Mouse (Mus musculus) heart, embryonic 15.5 days (tissue): ENCODE data around the gene Olfr1437. TPM values are rescaled to one million over a fixed set of nuclear protein-coding genes. Genes with fewer than 3 reads are reported as not detected.
"Not testable (repeated sequence)": the region's sequence is repeated elsewhere in the genome, so short reads cannot be mapped to it uniquely, and the experiment has no call there.

ENCODE experiments used
- ATAC-seq: fragments of 200-750 bp; cut with Nextera tagmentation; replicated peaks from 2 replicates; pipeline ENCODE4 v1.8.0; 2017; ENCODE audit warnings: low read depth, moderate TSS enrichment; ENCODE audit not compliant: insufficient number of reproducible peaks, insufficient read depth, low FRiP score
- H3K27ac ChIP-seq: fragments of 300-500 bp; sonication (generic); 2 replicates; pipeline ENCODE4 v1.5.1; 2015; ENCODE audit warnings: mild to moderate bottlenecking, inconsistent platforms
- H3K27me3 ChIP-seq: fragments of 300-500 bp; sonication (generic); 2 replicates; pipeline ENCODE4 v1.6.1; 2015; ENCODE audit warnings: inconsistent platforms
- H3K36me3 ChIP-seq: fragments of 300-500 bp; sonication (generic); 2 replicates; pipeline ENCODE4 v1.6.1; 2015; ENCODE audit warnings: mild to moderate bottlenecking, inconsistent platforms
- H3K4me1 ChIP-seq: fragments of 300-500 bp; sonication (generic); replicated peaks from 2 replicates; pipeline ENCODE4 v1.6.1; 2015; ENCODE audit warnings: inconsistent platforms
- H3K4me2 ChIP-seq: fragments of 300-500 bp; sonication (generic); 2 replicates; pipeline ENCODE4 v1.6.1; 2015; ENCODE audit warnings: inconsistent platforms, mild to moderate bottlenecking, moderate library complexity
- H3K4me3 ChIP-seq: fragments of 300-500 bp; sonication (generic); 2 replicates; pipeline ENCODE4 v1.5.1; 2015; ENCODE audit warnings: mild to moderate bottlenecking, inconsistent platforms
- H3K9ac ChIP-seq: fragments of 300-500 bp; sonication (generic); 2 replicates; pipeline ENCODE4 v1.6.1; 2015; ENCODE audit warnings: mild to moderate bottlenecking, inconsistent platforms
- H3K9me3 ChIP-seq: fragments of 300-500 bp; sonication (generic); replicated peaks from 2 replicates; pipeline ENCODE4 v1.6.1; 2016; ENCODE audit warnings: inconsistent platforms
- WGBS: fragments of 180-500 bp; shearing (Covaris S2); methylation state at CpG from one replicate; pipeline ENCODE4 v1.1.7; 2015; ENCODE audit warnings: mixed read lengths; 5-methylcytosine and 5-hydroxymethylcytosine counted together
- polyA plus RNA-seq: library from polyadenylated mRNA; unstranded; fragments of >200 nt; fragmentation: Nextera tagmentation; extraction: Ambion mirVana; gene quantifications from 2 replicates; pipeline ENCODE4 v1.2.1, GENCODE M21; 2015

The Olfr1437 gene
- not detected in 2 replicates for polyA plus RNA-seq

- H3K4me2 ChIP-seq: no peak within 1 kb of the TSS
- no peaks in the 10 kb centered on the region for H3K9me3 ChIP-seq
- H3K9ac ChIP-seq: no peak within 1 kb of the TSS
- H3K27ac ChIP-seq: no peak within 1 kb of the TSS
- H3K4me1 ChIP-seq: no peaks in the 10 kb centered on the region
- H3K4me3 ChIP-seq: no peak within 1 kb of the TSS
- no peak for ATAC-seq
- H3K27me3 ChIP-seq: no peaks in the 10 kb centered on the region
- H3K36me3 ChIP-seq: no peaks in the 10 kb centered on the region
- WGBS: 77% methylated on average over 2 of the region's 2 CpGs
Observed at GRCm38 (mm10) chr19:12325001-12325400, at the start of gene Olfr1437. TSS of gene Olfr1437 (minus strand) at chr19:12325101.

GRCm38 (mm10) chr19:12374465-12375025 lies 49.6 kb upstream of the Olfr1437 start:
- Histone ChIP-seq H3K4me2 (no peak overlapping the region), H3K4me3 (no peak overlapping the region)

GRCm38 (mm10) chr19:12373004-12373403 lies 48.1 kb upstream of the Olfr1437 start:
- H3K9me3 ChIP-seq: no peaks in the 10 kb centered on the region
- H3K27me3 ChIP-seq: no peaks in the 10 kb centered on the region
- H3K27ac ChIP-seq: no peak overlapping the region
- H3K9ac ChIP-seq: no peak overlapping the region
- no peaks in the 10 kb centered on the region for H3K4me1 ChIP-seq
- no peaks in the 10 kb centered on the region for H3K36me3 ChIP-seq
- no peak for ATAC-seq
- no peak overlapping the region for H3K4me2 ChIP-seq
- no peak overlapping the region for H3K4me3 ChIP-seq
- 63% methylated on average over 3 of the region's 3 CpGs for WGBS

More at GRCm38 (mm10) chr19:12374465-12375025, 49.6 kb upstream of the Olfr1437 start:
- no peaks in the 10 kb centered on the region for H3K4me1 ChIP-seq
- H3K9me3 ChIP-seq: no peaks in the 10 kb centered on the region
- no peak overlapping the region for H3K9ac ChIP-seq
- WGBS: 61% methylated on average over 2 of the region's 2 CpGs
- H3K36me3 ChIP-seq: no peaks in the 10 kb centered on the region
- no peak for ATAC-seq
- H3K27me3 ChIP-seq: no peaks in the 10 kb centered on the region
- no peak overlapping the region for H3K27ac ChIP-seq

GRCm38 (mm10) chr19:12335810-12336209 lies 10.9 kb upstream of the Olfr1437 start, which contains the start of gene Olfr1438-ps1:
TSS of gene Olfr1438-ps1 (minus strand) at chr19:12335910.
- no peak for ATAC-seq
- 79% methylated on average over 3 of the region's 3 CpGs for WGBS
- no peak within 1 kb of the TSS for H3K4me3 ChIP-seq

GRCm38 (mm10) chr19:12299030-12299429 lies 25.9 kb downstream of the Olfr1437 start, which contains the start of gene Olfr1436:
TSS of gene Olfr1436 (minus strand) at chr19:12299130.
- H3K36me3 ChIP-seq, H3K9ac ChIP-seq, H3K4me2 ChIP-seq, ATAC-seq, H3K27ac ChIP-seq, H3K27me3 ChIP-seq, H3K4me1 ChIP-seq, H3K4me3 ChIP-seq, H3K9me3 ChIP-seq: not testable (repeated sequence)
- WGBS: 66% methylated on average over 1 of the region's 1 CpGs

More at GRCm38 (mm10) chr19:12335810-12336209, 10.9 kb upstream of the Olfr1437 start, which contains the start of gene Olfr1438-ps1:
- Histone ChIP-seq H3K9ac (no peak within 1 kb of the TSS), H3K4me1 (no peaks in the 10 kb centered on the region), H3K36me3 (no peaks in the 10 kb centered on the region), H3K4me2 (no peak within 1 kb of the TSS), H3K9me3 (no peaks in the 10 kb centered on the region), H3K27me3 (no peaks in the 10 kb centered on the region), H3K27ac (no peak within 1 kb of the TSS)

GRCm38 (mm10) chr19:12292979-12293378 lies 31.9 kb downstream of the Olfr1437 start:
- no peak overlapping the region for H3K9ac ChIP-seq
- no peak overlapping the region for H3K4me3 ChIP-seq
- H3K4me1 ChIP-seq: no peaks in the 10 kb centered on the region
- H3K27me3 ChIP-seq: no peaks in the 10 kb centered on the region
- H3K27ac ChIP-seq: no peak overlapping the region
- no peaks in the 10 kb centered on the region for H3K36me3 ChIP-seq
- H3K4me2 ChIP-seq: no peak overlapping the region
- no peaks in the 10 kb centered on the region for H3K9me3 ChIP-seq
- ATAC-seq: no peak

- H3K27me3 ChIP-seq: no peaks in the 10 kb centered on the region
- no peak within 1 kb of the TSS for H3K27ac ChIP-seq
- no peak within 1 kb of the TSS for H3K9ac ChIP-seq
- no peaks in the 10 kb centered on the region for H3K9me3 ChIP-seq
- H3K4me1 ChIP-seq: no peaks in the 10 kb centered on the region
- no peak within 1 kb of the TSS for H3K4me2 ChIP-seq
- H3K36me3 ChIP-seq: no peaks in the 10 kb centered on the region
- 61% methylated on average over 2 of the region's 2 CpGs for WGBS
- ATAC-seq: no peak
- H3K4me3 ChIP-seq: no peak within 1 kb of the TSS
Observed at GRCm38 (mm10) chr19:12279554-12279953, 45.3 kb downstream of the Olfr1437 start, which contains the start of gene Olfr1434. TSS of gene Olfr1434 (plus strand) at chr19:12279854.

Other genes starting within 250 kb of the Olfr1437 start
- not detected in 2 replicates for gene Olfr1425, start 247.4 kb downstream of the Olfr1437 start, polyA plus RNA-seq
- gene Olfr1426, start 233.1 kb downstream of the Olfr1437 start, polyA plus RNA-seq: not detected in 2 replicates
- gene Olfr1427, start 221.8 kb downstream of the Olfr1437 start, polyA plus RNA-seq: not detected in 2 replicates
- gene Olfr1428, start 209.2 kb downstream of the Olfr1437 start, polyA plus RNA-seq: not detected in 2 replicates
- gene Olfr76, start 201.9 kb downstream of the Olfr1437 start, polyA plus RNA-seq: not detected in 2 replicates
- not detected in 2 replicates for gene Olfr1555-ps1, start 155.0 kb downstream of the Olfr1437 start, polyA plus RNA-seq
- gene Olfr1431, start 124.5 kb downstream of the Olfr1437 start, polyA plus RNA-seq: not detected in 2 replicates
- not detected in 2 replicates for gene Olfr1432, start 92.5 kb downstream of the Olfr1437 start, polyA plus RNA-seq
- not detected in 2 replicates for gene Olfr262, start 83.4 kb downstream of the Olfr1437 start, polyA plus RNA-seq
- gene Olfr235, start 64.1 kb downstream of the Olfr1437 start, polyA plus RNA-seq: not detected in 2 replicates
- not detected in 2 replicates for gene Olfr1434, start 45.2 kb downstream of the Olfr1437 start, polyA plus RNA-seq
- gene Olfr1436, start 26.0 kb downstream of the Olfr1437 start, polyA plus RNA-seq: not detected in 2 replicates
- not detected in 2 replicates for gene Olfr1438-ps1, start 10.8 kb upstream of the Olfr1437 start, polyA plus RNA-seq
- not detected in 2 replicates for gene Olfr1440, start 62.2 kb upstream of the Olfr1437 start, polyA plus RNA-seq
- not detected in 2 replicates for gene Olfr1441, start 92.3 kb upstream of the Olfr1437 start, polyA plus RNA-seq
- gene Pfpl, start 102.8 kb upstream of the Olfr1437 start, polyA plus RNA-seq: not detected in 2 replicates
- 0.54 and 0.72 TPM in 2 replicates for gene Mpeg1, start 135.7 kb upstream of the Olfr1437 start, polyA plus RNA-seq
- gene Dtx4, start 176.4 kb upstream of the Olfr1437 start, polyA plus RNA-seq: 2.5 and 4.5 TPM in 2 replicates
- 16.6 and 17.3 TPM in 2 replicates for gene Fam111a, start 220.6 kb upstream of the Olfr1437 start, polyA plus RNA-seq